ENCODE assay signal across 8 mouse cellular contexts in the genomic region with DNA sequence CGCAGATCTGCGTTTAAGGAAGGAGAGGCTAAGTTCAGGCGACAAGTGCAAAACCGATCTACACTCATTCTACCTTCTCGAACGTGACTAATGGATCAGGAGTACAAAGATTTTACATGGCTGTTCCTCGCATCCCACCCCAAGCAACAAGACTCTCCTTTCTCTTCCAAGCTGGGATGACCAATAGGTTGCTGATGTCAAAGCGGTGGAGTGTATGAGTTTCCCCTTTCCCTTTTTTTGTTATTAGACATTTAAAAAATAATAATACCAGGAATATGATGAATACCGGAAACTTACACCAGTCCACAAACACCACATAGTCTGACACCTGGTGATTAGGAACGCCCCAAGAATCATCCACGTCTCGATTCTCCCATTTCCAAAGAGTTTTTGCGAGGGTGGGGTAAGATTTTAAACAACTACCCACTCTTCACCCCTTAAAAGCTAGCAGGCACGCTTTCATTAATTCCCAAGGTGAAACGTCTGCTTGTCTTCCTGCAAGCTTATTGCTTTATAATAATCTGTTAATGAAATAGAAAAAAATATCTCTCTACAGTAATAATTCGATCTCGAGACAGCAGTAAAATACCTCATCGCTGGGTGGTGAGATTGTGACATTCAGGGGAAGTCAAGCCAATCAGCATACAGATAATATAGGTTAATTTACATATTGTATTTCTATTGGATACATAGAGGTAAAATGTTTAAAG. TPM values are rescaled to one million over a fixed set of nuclear protein-coding genes. Genes with fewer than 3 reads are reported as not detected.
DNase-seq lines count a peak whose midpoint lies in the region; ATAC-seq and TF ChIP-seq lines count a peak whose summit lies in the region.

Gene Gpr85, minus strand, starts transcription at position 598 of the 710 bp plus-strand sequence.

- H3K4me3 ChIP-seq in liver, adult 2 months (ENCODE audit: insufficient read depth, low read depth, low read length) = peak within 1 kb of the TSS; percentile 75
- H3K4me3 ChIP-seq in forebrain, embryonic 16.5 days (replicated peaks; ENCODE audit: low read length) = peak within 1 kb of the TSS; percentile 79

- no peaks in the 10 kb centered on the region; the same call in 1 of the 2 replicates for H3K4me1 ChIP-seq in liver, adult 2 months (ENCODE audit: control insufficient read depth, insufficient read depth, low read length)
- H3K4me1 ChIP-seq in forebrain, embryonic 16.5 days (replicated peaks; ENCODE audit: control insufficient read depth, insufficient read depth, low read length) = peaks cover 10% of the 10 kb centered on the region

- ATAC-seq in forebrain, embryonic 16.5 days = peak; percentile 29
- peak; percentile 85 for ATAC-seq in megakaryocyte-erythroid progenitor cell, adult 5-6 weeks (replicated peaks; ENCODE audit: low FRiP score, low TSS enrichment, poor library complexity, severe bottlenecking)

- peaks cover 11% of the 10 kb centered on the region for H3K27me3 ChIP-seq in liver, adult 2 months (ENCODE audit: control insufficient read depth, insufficient read depth, low read length)
- no peaks in the 10 kb centered on the region for H3K27me3 ChIP-seq in forebrain, embryonic 16.5 days (replicated peaks; ENCODE audit: control insufficient read depth, insufficient read depth, low read length)

- no peak for TF ChIP-seq CTCF in liver, adult 2 months (IDR thresholded peaks at IDR 0.05; ENCODE audit: low read depth, low read length)

- no peak for DNase-seq in liver, adult 2 months (ENCODE audit: extremely low read depth, low read depth, low spot score)
- no peak for DNase-seq in liver
- DNase-seq in brain, adult 2 months (ENCODE audit: low read depth, low spot score) = peak; percentile 85
- DNase-seq in layer of hippocampus, adult 8-10 months (ENCODE audit: low spot score in 2 of 2) = peak; percentile 14 to 25
- DNase-seq in T-cell, adult 2 months (ENCODE audit: low spot score) = no peak
- no peak for DNase-seq in gastrocnemius, postnatal 4 days (ENCODE audit: low spot score in 2 of 2)

- peak within 1 kb of the TSS; percentile 88 for H3K4me2 ChIP-seq in forebrain, embryonic 16.5 days (ENCODE audit: low read length)

- H3K79me2 ChIP-seq in liver, adult 2 months (ENCODE audit: control insufficient read depth, insufficient read depth, low read length) = no peaks in the 10 kb centered on the region

- no peaks in the 10 kb centered on the region for H3K36me3 ChIP-seq in liver, adult 2 months (ENCODE audit: control insufficient read depth, insufficient read depth, low read length)
- H3K36me3 ChIP-seq in forebrain, embryonic 16.5 days (ENCODE audit: control insufficient read depth, insufficient read depth) = no peaks in the 10 kb centered on the region

- H3K9me3 ChIP-seq in forebrain, embryonic 16.5 days (ENCODE audit: control insufficient read depth, low read length) = no peaks in the 10 kb centered on the region

- H3K27ac ChIP-seq in liver, adult 2 months (replicated peaks; ENCODE audit: insufficient read depth, low read depth, low read length) = no peak within 1 kb of the TSS
- peak within 1 kb of the TSS; percentile 100 for H3K27ac ChIP-seq in forebrain, embryonic 16.5 days (ENCODE audit: low read length)

- no peak for TF ChIP-seq POLR2A in liver, adult 2 months (IDR thresholded peaks at IDR 0.05; ENCODE audit: extremely low read depth, insufficient read depth, low read length)

- peak within 1 kb of the TSS; percentile 67 for H3K9ac ChIP-seq in liver, adult 2 months (ENCODE audit: low read depth, low read length)
- H3K9ac ChIP-seq in forebrain, embryonic 16.5 days (replicated peaks; ENCODE audit: low read depth, low read length) = peak within 1 kb of the TSS; percentile 99

- whole genome bisulfite sequencing in liver, adult 2 months = 48% methylated on average over 18 of the region's 18 CpGs
- WGBS in forebrain, embryonic 16.5 days = 37% methylated on average over 18 of the region's 18 CpGs

RNA-seq across cellular contexts. Expression of gene Gpr85, which starts in this region (rescaled TPM):
- total RNA-seq in liver, adult 2 months (2014; rRNA removed) = not detected in 2 replicates
- polyA plus RNA-seq in liver, adult 2 months (2012; rRNA removed) = 0.12 TPM in 1 of 2 replicates, not detected in the other
- polyA plus RNA-seq in forebrain, embryonic 16.5 days (2015; fragmentation: Nextera tagmentation; extraction: Ambion mirVana) = 155 and 162 TPM in 2 replicates
- 10 to 100 TPM; 34.9 to 43.6 (median 39.3) TPM for total RNA-seq in layer of hippocampus, adult 8-10 months (2022)
- total RNA-seq in megakaryocyte-erythroid progenitor cell, adult 5-6 weeks (2014; fragmentation: Nextera tagmentation) = not detected in 2 replicates
- total RNA-seq in megakaryocyte-erythroid progenitor cell, adult 5-6 weeks (2017) = not detected in 2 replicates
- 1 to 10 TPM; 1.7 to 3.0 TPM for total RNA-seq in gastrocnemius, postnatal 4 days (2021)

Comparison
In these comparisons a context has a peak if more than half of its experiments do, and no peak if none do; other contexts are left out.
1. RNA of gene Gpr85 (total RNA-seq): 34.9 to 43.6 TPM in layer of hippocampus, adult 8-10 months; 1.7 to 3.0 TPM in gastrocnemius, postnatal 4 days, not detected in liver, adult 2 months and not detected in megakaryocyte-erythroid progenitor cell, adult 5-6 weeks; every median in the first group is over 4 times any median in the second.
2. RNA of gene Gpr85 (polyA plus RNA-seq): 155 to 162 TPM in forebrain, embryonic 16.5 days; 0.12 TPM in liver, adult 2 months; every median in the first group is over 100 times any median in the second.
3. Peak in ATAC-seq in megakaryocyte-erythroid progenitor cell, adult 5-6 weeks; RNA of the gene not detected or under 1 TPM.
4. DNase-seq: peak in brain, adult 2 months (single experiment) and layer of hippocampus, adult 8-10 months (2 of 2); none in liver, adult 2 months (single experiment), liver (single experiment), T-cell, adult 2 months (single experiment) and gastrocnemius, postnatal 4 days (0 of 2).